Mouse (Mus musculus) embryonic fibroblast, embryonic 13.5 days (primary cell): ENCODE results near the gene Kmo. TPM values are rescaled to one million over a fixed set of nuclear protein-coding genes. Genes with fewer than 3 reads are reported as not detected.

Experiments used
- H3K27ac ChIP-seq: 2 replicates; pipeline ENCODE4 v1.5.1; 2012; ENCODE audit warnings: low read length, control low read depth, inconsistent platforms; ENCODE audit not compliant: insufficient read depth
- H3K4me1 ChIP-seq: 2 replicates; pipeline ENCODE4 v1.6.1; 2011; ENCODE audit warnings: low read length; ENCODE audit not compliant: control insufficient read depth, insufficient read depth
- H3K4me3 ChIP-seq: 2 replicates; pipeline ENCODE4 v1.5.1; 2011; ENCODE audit warnings: mild to moderate bottlenecking, control low read depth, low read length; ENCODE audit not compliant: insufficient read depth
- CTCF ChIP-seq: IDR thresholded peaks from 2 replicates; pipeline ENCODE4 v1.5.1; 2011; ENCODE audit warnings: mild to moderate bottlenecking, control low read depth, low read length, moderate library complexity, borderline replicate concordance; ENCODE audit not compliant: insufficient read depth
- POLR2A ChIP-seq: IDR thresholded peaks from 2 replicates; pipeline ENCODE4 v1.6.1; 2011; ENCODE audit warnings: low read depth, mild to moderate bottlenecking, control low read depth, low read length, moderate library complexity
- polyA plus RNA-seq: library from polyadenylated mRNA; stranded (reverse); fragments of >200 nt; gene quantifications from 2 replicates; pipeline ENCODE4 v1.2.4, GENCODE M21; 2011; ENCODE audit warnings: low read depth; ENCODE audit not compliant: missing spikeins, insufficient read length

Gene Kmo
- polyA plus RNA-seq, 1 experiment = not detected

DNA sequence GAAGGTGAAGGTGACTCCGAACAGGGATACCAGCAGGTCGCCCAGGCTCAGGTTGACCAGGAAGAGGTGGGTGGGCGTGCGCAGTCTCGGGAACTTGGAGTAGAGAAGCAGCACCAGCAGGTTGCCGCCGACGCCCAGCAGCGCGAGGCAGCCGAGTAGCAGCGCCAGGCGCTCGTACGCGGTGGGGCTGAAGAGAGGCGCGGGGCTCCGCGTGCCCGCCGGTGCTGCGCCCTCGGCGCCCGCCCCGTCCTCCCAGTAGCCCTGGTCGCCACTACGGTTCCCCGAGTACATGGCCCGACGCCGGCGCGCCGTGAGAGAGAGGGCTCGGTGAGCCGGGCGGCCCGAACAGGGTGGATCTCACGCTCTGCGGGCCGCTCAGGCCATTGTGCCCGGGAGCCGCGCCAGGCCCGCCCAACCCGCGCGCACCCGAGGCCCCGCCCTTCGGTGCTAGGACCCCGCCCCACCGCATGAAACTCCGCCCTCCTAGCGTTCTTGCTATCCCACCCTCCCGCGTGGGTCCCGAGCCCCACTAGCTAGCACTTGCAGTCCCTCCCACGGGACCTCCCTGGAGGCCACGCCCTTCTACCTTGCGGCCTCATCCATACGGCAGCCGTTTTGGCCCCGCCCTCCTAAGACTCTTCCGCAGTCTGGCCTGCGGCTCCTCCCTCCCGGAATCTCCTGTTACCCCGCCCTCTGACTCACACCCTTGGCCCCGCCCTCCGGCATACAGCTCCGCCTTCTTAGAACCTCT is 72.2 kb downstream of the Kmo start, which contains the start of the genes Opn3 and Chml:
Gene Opn3, minus strand, starts transcription at position 531 of the 751 bp plus-strand sequence.
Gene Chml, minus strand, starts transcription at position 656 of the 751 bp plus-strand sequence.
- TF ChIP-seq CTCF = no peak
- peak; percentile 90 for TF ChIP-seq POLR2A
- H3K27ac ChIP-seq = no peak within 1 kb of the TSS
- no peaks in the 10 kb centered on the region for H3K4me1 ChIP-seq
- H3K4me3 ChIP-seq = peak within 1 kb of the TSS; percentile 74

DNA sequence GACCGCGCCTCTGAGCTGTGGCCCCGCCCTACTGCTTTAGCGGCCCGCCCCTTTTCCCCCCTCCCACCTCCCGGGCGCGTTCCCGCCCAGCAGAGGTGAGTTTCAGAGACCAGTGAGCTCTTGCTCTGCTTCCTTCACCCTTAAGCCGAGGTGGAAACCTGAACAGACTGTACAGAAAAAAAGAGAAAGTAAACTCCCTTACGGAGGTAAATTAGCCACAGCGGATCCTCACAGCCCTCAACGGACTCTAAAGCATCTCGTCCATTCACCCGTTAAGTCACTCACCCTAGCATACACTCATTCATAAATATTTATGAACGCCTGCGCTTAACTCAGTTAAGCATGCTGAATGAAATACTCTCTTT is 72.8 kb downstream of the Kmo start:
- no peak overlapping the region for H3K27ac ChIP-seq
- H3K4me3 ChIP-seq = peak overlapping the region; percentile 57
- TF ChIP-seq POLR2A = no peak
- no peaks in the 10 kb centered on the region for H3K4me1 ChIP-seq

DNA sequence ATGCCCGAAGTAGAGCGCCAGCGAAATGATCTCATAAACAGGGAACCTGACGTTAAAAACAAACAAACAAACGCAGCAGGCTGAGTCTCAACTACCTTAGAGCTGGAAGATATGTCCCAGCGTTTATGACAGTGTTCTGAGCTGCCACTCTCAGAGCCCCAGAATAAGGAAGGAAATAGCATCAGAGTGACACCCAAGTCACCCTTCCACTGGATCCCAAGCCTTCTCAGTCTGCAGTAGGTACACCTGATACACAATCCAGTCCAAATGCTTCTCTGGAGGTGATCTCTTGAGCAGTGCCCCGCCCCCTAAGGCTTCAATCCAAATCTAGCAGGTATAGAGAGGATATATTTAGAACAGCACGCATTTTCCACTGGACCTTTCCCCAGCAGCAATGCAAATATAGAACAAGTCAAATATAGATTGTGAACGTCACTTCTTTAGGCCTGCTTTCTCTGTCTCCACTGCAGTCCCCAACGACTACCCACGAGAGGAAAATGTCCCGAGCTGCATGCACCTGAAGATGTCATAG is 73.3 kb downstream of the Kmo start:
- Histone ChIP-seq H3K4me3 (peak overlapping the region; percentile 57; the same call in 1 of the 2 replicates), H3K27ac (no peak overlapping the region), H3K4me1 (no peaks in the 10 kb centered on the region)
- no peak for TF ChIP-seq CTCF
- no peak for TF ChIP-seq POLR2A

DNA sequence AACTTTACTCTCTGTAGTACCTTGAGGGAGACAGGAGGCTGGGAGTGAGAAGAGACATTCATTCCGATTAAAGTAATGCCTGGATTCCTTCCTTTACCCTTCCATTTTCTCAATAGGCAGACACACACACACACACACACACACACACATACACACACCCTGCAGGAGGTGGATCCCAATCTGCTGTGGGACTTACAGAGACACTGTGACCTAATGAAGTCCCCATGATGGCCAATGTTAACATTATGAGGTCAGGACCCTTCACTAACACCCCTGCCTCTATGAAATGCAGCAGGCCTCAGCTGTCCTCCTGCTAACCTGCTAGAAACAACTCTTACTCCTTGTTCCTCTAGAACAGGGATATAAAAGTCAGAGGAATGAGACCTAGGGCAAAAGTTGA is 78.1 kb downstream of the Kmo start, which contains the start of gene Wdr64:
Gene Wdr64, plus strand, starts transcription at position 301 of the 400 bp plus-strand sequence.
- H3K27ac ChIP-seq = no peak within 1 kb of the TSS
- TF ChIP-seq POLR2A = no peak
- TF ChIP-seq CTCF = no peak
- no peaks in the 10 kb centered on the region for H3K4me1 ChIP-seq
- no peak within 1 kb of the TSS for H3K4me3 ChIP-seq

DNA sequence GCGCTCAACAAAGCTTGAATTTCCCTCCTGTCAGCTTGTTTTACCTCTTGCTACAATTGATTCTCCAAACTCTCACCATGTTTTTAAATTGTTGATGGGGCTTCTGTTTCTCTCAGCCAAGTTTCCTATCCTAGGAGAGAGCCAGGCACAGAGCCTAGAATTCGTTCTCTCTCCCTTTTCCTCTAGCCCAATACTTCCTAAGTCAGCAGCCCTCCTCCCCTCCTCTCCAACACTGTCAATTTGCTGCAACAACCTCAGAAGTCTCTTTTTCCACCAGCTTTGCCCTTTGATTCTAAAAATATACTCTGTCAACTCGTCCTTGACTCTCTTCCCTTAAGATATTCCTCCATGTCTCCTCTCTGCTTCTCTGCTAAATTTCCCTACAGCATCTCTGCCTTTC is 79.2 kb downstream of the Kmo start:
- Histone ChIP-seq H3K4me1 (no peaks in the 10 kb centered on the region), H3K27ac (no peak overlapping the region), H3K4me3 (no peak overlapping the region)
- no peak for TF ChIP-seq CTCF
- no peak for TF ChIP-seq POLR2A

DNA sequence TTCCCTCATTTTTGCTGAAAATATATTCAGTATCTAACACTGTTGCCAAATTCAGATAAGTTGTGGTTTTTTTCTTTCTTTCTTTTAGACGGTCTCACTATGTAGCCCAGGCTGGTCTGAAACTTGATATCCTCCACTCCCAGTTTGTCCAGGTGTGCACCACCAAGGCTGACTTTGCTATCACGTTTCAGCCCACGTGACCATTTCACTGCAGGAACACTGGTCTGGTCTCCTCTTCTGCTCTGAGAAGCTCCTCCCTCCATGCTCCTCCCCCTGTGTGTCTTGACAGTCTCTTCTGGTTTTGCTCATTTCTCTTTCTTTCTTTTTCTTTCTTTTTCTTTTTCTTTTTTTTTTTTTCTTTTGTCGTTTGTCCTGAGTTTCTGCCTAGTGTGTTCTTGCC is 79.6 kb downstream of the Kmo start:
- H3K27ac ChIP-seq = no peak overlapping the region
- H3K4me3 ChIP-seq = no peak overlapping the region
- no peaks in the 10 kb centered on the region for H3K4me1 ChIP-seq
- no peak for TF ChIP-seq POLR2A
- no peak for TF ChIP-seq CTCF

DNA sequence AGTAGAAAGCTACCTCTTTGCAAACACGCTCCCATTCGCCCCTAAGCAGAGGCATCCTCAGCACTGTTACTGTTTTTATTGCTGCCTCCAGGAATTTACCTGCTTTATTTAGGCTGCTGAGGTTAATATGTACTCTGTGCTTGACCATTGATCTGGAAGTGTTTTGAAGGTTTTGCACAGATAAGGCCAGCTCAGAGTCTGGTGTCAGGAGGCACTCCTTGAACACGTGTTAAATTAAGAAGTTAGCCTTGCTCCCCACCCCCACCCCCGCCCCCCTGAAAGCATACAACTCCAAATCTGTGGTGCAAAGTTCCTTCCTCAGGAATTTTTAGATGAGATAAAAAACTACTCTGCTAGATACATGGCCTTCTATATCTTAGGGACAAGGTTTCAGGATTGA is 81.0 kb downstream of the Kmo start:
- Histone ChIP-seq H3K4me1 (no peaks in the 10 kb centered on the region), H3K4me3 (no peak overlapping the region)
- no peak for TF ChIP-seq POLR2A
- no peak for TF ChIP-seq CTCF

DNA sequence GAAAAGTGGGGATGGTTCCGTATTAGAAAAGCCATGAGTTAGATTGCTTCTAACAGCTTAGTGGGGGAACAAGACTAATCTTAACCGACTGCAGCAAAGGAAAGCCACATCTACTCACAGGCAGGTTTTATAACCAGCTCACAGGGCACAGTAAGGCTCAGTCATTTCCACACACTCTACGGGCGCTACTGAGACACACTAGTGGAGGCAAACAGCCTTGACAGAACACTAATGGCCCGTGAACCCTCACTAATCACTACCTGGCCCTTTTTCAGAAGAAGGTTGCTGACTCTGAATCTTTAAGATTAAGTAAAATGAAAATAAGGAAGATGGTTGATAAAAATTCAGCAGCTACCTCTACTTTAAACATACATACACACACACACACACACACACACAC is 87.4 kb downstream of the Kmo start:
- no peak for TF ChIP-seq POLR2A
- TF ChIP-seq CTCF = no peak
- Histone ChIP-seq H3K4me3 (no peak overlapping the region), H3K4me1 (no peaks in the 10 kb centered on the region), H3K27ac (no peak overlapping the region)

More for the DNA sequence above, 81.0 kb downstream of the Kmo start:
- H3K27ac ChIP-seq = no peak overlapping the region

DNA sequence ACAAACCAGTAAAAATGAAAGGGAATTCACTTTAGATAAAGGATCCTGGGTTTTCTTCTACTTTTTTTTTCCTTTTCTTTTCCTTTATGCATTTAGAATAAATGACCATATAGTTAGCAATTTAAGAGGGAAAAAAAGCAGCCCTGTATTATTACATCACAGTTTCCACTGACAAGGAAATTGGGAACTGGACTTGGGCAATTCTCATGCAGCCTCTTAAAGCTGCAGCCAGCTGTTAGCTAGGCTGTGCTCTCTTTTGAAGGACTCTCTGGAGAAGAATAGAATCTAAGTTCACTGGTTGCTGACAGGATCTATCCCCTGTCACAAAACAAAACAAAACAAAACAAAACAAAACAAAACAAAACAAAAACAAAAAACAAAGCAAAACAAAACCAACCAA is 87.8 kb downstream of the Kmo start:
- no peak overlapping the region for H3K27ac ChIP-seq
- TF ChIP-seq POLR2A = no peak
- TF ChIP-seq CTCF = no peak

More for the DNA sequence above, 87.8 kb downstream of the Kmo start:
- H3K4me1 ChIP-seq = no peaks in the 10 kb centered on the region
- H3K4me3 ChIP-seq = no peak overlapping the region

Other genes with a start within 250 kb of the Kmo start
- 0.42 and 0.60 TPM in 2 replicates for gene Rgs7, start 127.9 kb upstream of the Kmo start, polyA plus RNA-seq
- gene Fh1, start 5.3 kb downstream of the Kmo start, polyA plus RNA-seq = 79.4 and 83.5 TPM in 2 replicates
- 1.6 and 2.1 TPM in 2 replicates for gene Opn3, start 72.4 kb downstream of the Kmo start, polyA plus RNA-seq
- 7.0 and 7.5 TPM in 2 replicates for gene Chml, start 72.5 kb downstream of the Kmo start, polyA plus RNA-seq
- not detected in 2 replicates for gene Wdr64, start 78.2 kb downstream of the Kmo start, polyA plus RNA-seq